Mouse (Mus musculus) intestine, postnatal 0 days (tissue): ENCODE measurements around the gene Ryr2. TPM values are rescaled to one million over a fixed set of nuclear protein-coding genes. Genes with fewer than 3 reads are reported as not detected.

Source experiments
- ATAC-seq: fragments of 200-750 bp; cut with Nextera tagmentation; 2 replicates; pipeline ENCODE4 v1.8.0; 2017; ENCODE audit warnings: mild to moderate bottlenecking, moderate TSS enrichment, moderate library complexity
- H3K27ac ChIP-seq: fragments of 300-500 bp; sonication (generic); 2 replicates; pipeline ENCODE4 v1.5.1; 2014; ENCODE audit warnings: mild to moderate bottlenecking, low read depth, low read length, moderate library complexity
- H3K27me3 ChIP-seq: fragments of 300-500 bp; sonication (generic); replicated peaks from 2 replicates; pipeline ENCODE4 v1.6.1; 2014; ENCODE audit warnings: low read length, mixed read lengths; ENCODE audit not compliant: control insufficient read depth, insufficient read depth
- H3K36me3 ChIP-seq: fragments of 300-500 bp; sonication (generic); 2 replicates; pipeline ENCODE4 v1.6.1; 2014; ENCODE audit warnings: mild to moderate bottlenecking, moderate library complexity; ENCODE audit not compliant: control insufficient read depth, insufficient read depth
- H3K4me1 ChIP-seq: fragments of 300-500 bp; sonication (generic); replicated peaks from 2 replicates; pipeline ENCODE4 v1.6.1; 2014; ENCODE audit warnings: antibody characterized with exemption, low read length, mixed read lengths; ENCODE audit not compliant: control insufficient read depth, insufficient read depth
- H3K4me2 ChIP-seq: fragments of 300-500 bp; sonication (generic); replicated peaks from 2 replicates; pipeline ENCODE4 v1.6.1; 2014; ENCODE audit warnings: low read depth, mild to moderate bottlenecking, moderate library complexity
- H3K4me3 ChIP-seq: fragments of 300-500 bp; sonication (generic); 2 replicates; pipeline ENCODE4 v1.5.1; 2014; ENCODE audit warnings: low read depth, low read length
- H3K9ac ChIP-seq: fragments of 300-500 bp; sonication (generic); 2 replicates; pipeline ENCODE4 v1.6.1; 2014; ENCODE audit warnings: mild to moderate bottlenecking, low read depth, low read length
- H3K9me3 ChIP-seq: fragments of 300-500 bp; sonication (generic); 2 replicates; pipeline ENCODE4 v1.6.1; 2016; ENCODE audit warnings: mixed run types; ENCODE audit not compliant: control insufficient read depth
- CTCF ChIP-seq: sonication (generic); IDR thresholded peaks from 2 replicates; pipeline ENCODE4 v1.5.1; 2016; ENCODE audit warnings: low read depth, mild to moderate bottlenecking, control low read depth, antibody characterized with exemption, moderate library complexity
- WGBS: fragments of 180-500 bp; shearing (Covaris S2); extraction: QIAGEN DNeasy Blood & Tissue Kit; methylation state at CpG from one replicate; pipeline ENCODE4 v1.1.7; 2014; 5-methylcytosine and 5-hydroxymethylcytosine counted together
- polyA plus RNA-seq: library from polyadenylated mRNA; unstranded; fragments of >200 nt; fragmentation: Nextera tagmentation; extraction: Ambion mirVana; gene quantifications from 2 replicates; pipeline ENCODE4 v1.2.1, GENCODE M21; 2015

The Ryr2 gene
- polyA plus RNA-seq, 1 experiment from 2014 or later: 0.74 TPM

GRCm38 (mm10) chr13:12108955-12109354 is 2.2 kb upstream of the Ryr2 start:
- Histone ChIP-seq H3K4me3 (no peak overlapping the region), H3K4me2 (no peak overlapping the region), H3K4me1 (no peaks in the 10 kb centered on the region), H3K27ac (no peak overlapping the region), H3K36me3 (no peaks in the 10 kb centered on the region), H3K9me3 (no peaks in the 10 kb centered on the region), H3K9ac (no peak overlapping the region), H3K27me3 (peaks cover 23% of the 10 kb centered on the region)
- ATAC-seq: no peak
- no peak for TF ChIP-seq CTCF
- 88% methylated on average over 1 of the region's 1 CpGs for WGBS

- WGBS: under 1% methylated on average over 67 of the region's 67 CpGs
- Histone ChIP-seq H3K27me3 (peaks cover 23% of the 10 kb centered on the region), H3K4me2 (peak overlapping the region; percentile 81), H3K4me3 (peak overlapping the region; percentile 50), H3K36me3 (no peaks in the 10 kb centered on the region), H3K4me1 (no peaks in the 10 kb centered on the region), H3K9me3 (no peaks in the 10 kb centered on the region), H3K27ac (no peak overlapping the region), H3K9ac (peak overlapping the region; percentile 31; the same call in 1 of the 2 replicates)
- no peak; the same call in 1 of the 2 replicates for TF ChIP-seq CTCF
- peak; percentile 35 for ATAC-seq
Observed at GRCm38 (mm10) chr13:12105830-12106628, 716 bp downstream of the Ryr2 start.

DNA sequence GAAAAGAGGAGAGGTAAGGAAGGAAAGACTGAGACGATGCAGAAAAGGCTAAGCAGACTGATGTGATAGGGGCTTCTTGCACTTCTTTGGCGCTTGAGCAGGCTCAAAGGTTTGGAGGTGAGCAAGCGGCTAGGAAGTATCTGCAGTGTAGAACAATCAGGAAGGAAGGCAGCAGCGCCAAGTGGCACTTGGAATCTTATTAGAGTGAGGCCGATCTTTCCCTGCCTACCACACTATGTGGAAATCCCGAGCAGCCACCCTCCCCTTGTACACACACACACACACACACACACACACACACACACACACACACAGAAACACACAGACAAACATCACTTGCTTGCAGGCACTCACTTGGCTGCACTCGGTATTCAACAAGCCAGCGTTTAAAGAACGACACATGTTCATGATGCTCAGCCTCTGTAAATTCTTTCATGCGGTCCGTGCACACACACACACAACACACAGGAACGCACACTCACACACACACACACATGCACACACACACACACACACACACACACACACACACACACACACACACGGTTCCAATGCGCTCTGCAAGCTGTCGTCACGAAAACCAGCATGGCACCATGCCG is 1.4 kb downstream of the Ryr2 start:
- TF ChIP-seq CTCF: no peak
- peaks cover 23% of the 10 kb centered on the region for H3K27me3 ChIP-seq
- no peak for ATAC-seq

DNA sequence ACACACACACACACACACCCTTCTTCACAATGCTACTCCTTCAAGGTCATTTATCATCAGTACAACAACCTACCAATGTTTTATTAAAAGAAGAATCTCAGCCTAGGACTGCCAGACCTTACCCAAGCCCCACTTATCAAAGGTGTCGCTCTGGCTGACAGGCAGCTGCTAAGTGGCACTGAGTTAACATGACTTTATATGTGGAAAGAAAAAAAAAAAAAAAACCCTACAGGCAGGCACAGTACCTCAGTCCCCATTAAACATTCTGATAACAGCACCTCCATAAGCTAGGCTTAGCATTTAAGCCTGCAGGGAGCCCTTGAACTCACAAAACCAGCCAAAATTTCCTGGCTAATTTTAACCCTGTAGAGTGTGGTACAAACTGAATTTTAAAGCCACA is 2.4 kb downstream of the Ryr2 start:
- Histone ChIP-seq H3K9me3 (no peaks in the 10 kb centered on the region), H3K27ac (no peak overlapping the region), H3K27me3 (peaks cover 23% of the 10 kb centered on the region), H3K4me2 (no peak overlapping the region), H3K9ac (no peak overlapping the region), H3K4me3 (no peak overlapping the region), H3K4me1 (no peaks in the 10 kb centered on the region), H3K36me3 (no peaks in the 10 kb centered on the region)
- no peak for ATAC-seq
- 65% methylated on average over 1 of the region's 1 CpGs for WGBS
- no peak for TF ChIP-seq CTCF

More for the DNA sequence above, 1.4 kb downstream of the Ryr2 start:
- 11% methylated on average over 17 of the region's 17 CpGs for WGBS
- Histone ChIP-seq H3K9ac (no peak overlapping the region), H3K4me1 (no peaks in the 10 kb centered on the region), H3K9me3 (no peaks in the 10 kb centered on the region), H3K4me2 (peak overlapping the region; percentile 81), H3K4me3 (peak overlapping the region; percentile 50), H3K36me3 (no peaks in the 10 kb centered on the region), H3K27ac (no peak overlapping the region)

DNA sequence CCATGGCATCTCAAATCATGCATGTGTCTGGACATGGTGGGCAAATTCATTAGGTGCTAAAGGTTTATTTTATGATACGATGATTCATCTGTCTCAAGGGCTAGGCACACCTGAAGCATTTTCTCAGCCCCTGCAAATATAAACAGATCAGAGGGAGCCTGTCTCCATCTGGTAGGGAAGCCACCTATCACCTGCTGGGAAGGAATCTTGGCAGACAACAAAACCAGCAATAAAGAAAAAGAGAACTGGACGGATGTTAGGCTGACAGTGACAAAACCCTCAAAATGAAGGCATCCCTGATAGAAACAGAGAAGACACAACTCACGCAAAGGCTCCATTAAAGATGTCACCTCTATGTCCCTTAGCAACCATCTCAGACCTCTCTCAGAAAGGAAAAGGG is 3.7 kb downstream of the Ryr2 start:
- no peak for TF ChIP-seq CTCF
- WGBS: 71% methylated on average over 3 of the region's 3 CpGs

GRCm38 (mm10) chr13:12099446-12099845 is 7.3 kb downstream of the Ryr2 start:
- Histone ChIP-seq H3K9ac (no peak overlapping the region), H3K9me3 (no peaks in the 10 kb centered on the region), H3K4me1 (no peaks in the 10 kb centered on the region), H3K27me3 (no peaks in the 10 kb centered on the region), H3K4me2 (no peak overlapping the region), H3K4me3 (no peak overlapping the region), H3K27ac (no peak overlapping the region), H3K36me3 (no peaks in the 10 kb centered on the region)
- TF ChIP-seq CTCF: no peak
- WGBS: 54% methylated on average over 3 of the region's 3 CpGs
- no peak for ATAC-seq

More for the DNA sequence above, 3.7 kb downstream of the Ryr2 start:
- Histone ChIP-seq H3K4me2 (no peak overlapping the region), H3K4me1 (no peaks in the 10 kb centered on the region), H3K27ac (no peak overlapping the region), H3K4me3 (no peak overlapping the region), H3K36me3 (no peaks in the 10 kb centered on the region), H3K9me3 (no peaks in the 10 kb centered on the region), H3K9ac (no peak overlapping the region), H3K27me3 (peaks cover 23% of the 10 kb centered on the region)
- ATAC-seq: no peak
